Mouse (Mus musculus) left cerebral cortex, postnatal 4 days (tissue): ENCODE data around the gene F2rl2. TPM values are rescaled to one million over a fixed set of nuclear protein-coding genes. Genes with fewer than 3 reads are reported as not detected.

Experiments
- DNase-seq: peaks from one replicate; pipeline ENCODE4 v3.0.0-alpha.2; 2022
- intact Hi-C: fragments of 180-260 bp; cut with DNase I; formaldehyde crosslinking; loops from one replicate; pipeline ENCODE4 v1.15.1; 2025
- total RNA-seq, 2 experiments: library from RNA; stranded (reverse); gene quantifications; 2 replicates each; pipeline ENCODE4 v1.2.3; 2021

The F2rl2 gene
- total RNA-seq, 2 experiments from 2014 or later: 0.54 to 0.72 TPM

DNA sequence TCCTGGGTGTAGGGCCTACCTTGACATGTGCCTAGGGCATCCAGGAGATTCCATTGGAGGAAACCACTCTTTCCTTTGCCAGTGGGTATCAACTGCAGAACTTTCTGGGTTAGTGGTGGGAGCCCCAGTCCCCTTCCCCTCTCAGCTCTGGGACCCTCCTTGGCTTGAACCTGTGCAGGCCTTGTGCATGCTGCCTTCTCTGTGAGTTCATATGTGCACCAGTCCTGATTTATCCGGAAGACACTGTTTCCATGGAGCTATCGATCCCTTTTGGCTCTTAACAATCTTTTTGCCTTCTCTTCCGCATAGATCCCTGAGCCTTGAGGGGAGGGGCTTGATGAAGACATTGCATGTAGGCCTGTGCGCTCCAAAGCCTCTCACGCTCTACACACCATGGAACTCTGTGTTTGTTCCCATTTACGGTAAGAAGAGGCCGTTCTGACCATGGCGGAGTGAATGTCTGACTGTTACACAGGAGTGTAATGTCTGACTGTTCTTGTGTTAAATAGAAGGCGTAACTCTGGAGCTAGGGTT lies 466 bp upstream of the F2rl2 start:
- intact Hi-C loops: no loop called here
- no peak for DNase-seq

DNA sequence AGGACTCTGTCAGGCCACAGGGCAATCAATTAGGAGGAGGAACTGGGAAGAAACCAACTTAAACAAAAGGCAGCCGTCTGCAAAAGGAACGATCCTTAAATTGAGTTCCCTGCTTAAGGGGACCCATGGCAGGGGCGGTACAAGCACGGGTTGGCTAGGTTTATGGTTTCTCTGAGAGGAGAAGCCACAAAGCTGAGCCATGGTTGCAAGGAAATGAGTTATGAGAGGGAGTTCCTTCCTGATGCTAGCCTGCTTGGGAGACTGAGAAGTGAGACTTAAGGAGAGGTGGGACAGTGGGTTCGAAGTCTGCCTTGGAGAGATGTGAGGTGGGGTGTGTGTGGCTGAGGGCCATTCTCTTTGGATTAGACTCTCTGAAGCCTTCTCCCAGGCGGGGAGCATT lies 1.2 kb downstream of the F2rl2 start:
- DNase-seq: no peak
- intact Hi-C loops: no loop called here

- no peak for DNase-seq
- intact Hi-C loops: no loop called here
These were observed 6.7 kb downstream of the F2rl2 start for GRCm38 (mm10) chr13:95703376-95703775.

- DNase-seq: no peak
- intact Hi-C loops: no loop called here
These were observed 8.9 kb downstream of the F2rl2 start for GRCm38 (mm10) chr13:95705589-95705988.

GRCm38 (mm10) chr13:95712054-95712453 lies 15.4 kb downstream of the F2rl2 start:
- no peak for DNase-seq
- intact Hi-C loops: no loop called here

DNA sequence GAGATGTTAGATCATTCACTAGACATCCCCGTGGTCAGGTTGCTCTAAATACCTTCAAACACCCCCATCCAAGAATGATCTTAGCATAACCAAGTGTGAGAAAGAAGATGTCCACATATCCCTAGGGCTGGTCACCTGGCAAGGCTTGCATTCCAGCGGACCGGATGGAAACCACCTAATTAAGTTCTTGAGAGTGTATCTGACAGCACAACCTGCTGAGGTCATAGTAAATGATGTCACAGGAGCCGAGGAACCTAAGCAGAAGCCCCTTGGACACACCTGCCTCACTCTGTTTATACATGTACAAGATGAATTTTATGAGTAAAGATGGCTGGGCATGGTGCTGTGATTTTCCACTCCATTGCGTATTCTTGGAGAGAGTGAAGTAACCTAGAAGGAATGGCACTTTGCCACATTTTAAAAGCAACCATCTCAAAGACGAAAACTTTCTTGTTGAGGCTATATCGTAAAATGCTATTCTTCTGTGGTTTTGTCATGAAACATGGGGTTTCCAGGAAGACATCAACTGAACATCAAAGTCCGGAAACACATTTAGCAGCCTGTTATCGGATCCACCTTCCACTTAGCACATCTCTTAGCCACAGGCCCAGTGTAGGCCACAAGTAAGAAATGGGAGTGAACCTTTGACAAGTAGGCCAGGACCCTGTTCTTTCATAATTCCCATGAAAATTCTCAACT lies 16.1 kb downstream of the F2rl2 start:
- no peak for DNase-seq
- intact Hi-C loops: no loop called here

GRCm38 (mm10) chr13:95714271-95714975 lies 17.8 kb downstream of the F2rl2 start:
- peak; percentile 28 for DNase-seq
- intact Hi-C loops: no loop called here

DNA sequence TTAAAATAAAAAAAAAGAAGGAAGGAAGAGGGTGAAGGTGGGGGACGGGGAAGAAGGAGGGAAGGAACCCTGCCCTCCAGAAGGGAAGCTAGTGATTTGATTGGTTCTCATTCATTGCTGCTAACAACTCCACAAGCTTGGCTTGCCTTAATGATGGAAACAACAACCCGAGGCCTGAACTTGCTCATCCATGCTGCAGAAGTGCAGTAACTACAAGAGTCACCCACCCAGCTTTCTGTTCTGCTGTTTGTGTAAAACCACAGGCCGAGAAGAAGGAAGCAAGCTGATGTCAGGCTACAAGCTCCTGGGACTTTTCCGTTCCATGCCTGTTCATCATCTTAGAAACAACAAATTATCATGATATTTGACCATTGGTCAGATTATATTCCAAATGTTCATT lies 18.7 kb downstream of the F2rl2 start:
- no peak for DNase-seq
- intact Hi-C loops: no loop called here

DNA sequence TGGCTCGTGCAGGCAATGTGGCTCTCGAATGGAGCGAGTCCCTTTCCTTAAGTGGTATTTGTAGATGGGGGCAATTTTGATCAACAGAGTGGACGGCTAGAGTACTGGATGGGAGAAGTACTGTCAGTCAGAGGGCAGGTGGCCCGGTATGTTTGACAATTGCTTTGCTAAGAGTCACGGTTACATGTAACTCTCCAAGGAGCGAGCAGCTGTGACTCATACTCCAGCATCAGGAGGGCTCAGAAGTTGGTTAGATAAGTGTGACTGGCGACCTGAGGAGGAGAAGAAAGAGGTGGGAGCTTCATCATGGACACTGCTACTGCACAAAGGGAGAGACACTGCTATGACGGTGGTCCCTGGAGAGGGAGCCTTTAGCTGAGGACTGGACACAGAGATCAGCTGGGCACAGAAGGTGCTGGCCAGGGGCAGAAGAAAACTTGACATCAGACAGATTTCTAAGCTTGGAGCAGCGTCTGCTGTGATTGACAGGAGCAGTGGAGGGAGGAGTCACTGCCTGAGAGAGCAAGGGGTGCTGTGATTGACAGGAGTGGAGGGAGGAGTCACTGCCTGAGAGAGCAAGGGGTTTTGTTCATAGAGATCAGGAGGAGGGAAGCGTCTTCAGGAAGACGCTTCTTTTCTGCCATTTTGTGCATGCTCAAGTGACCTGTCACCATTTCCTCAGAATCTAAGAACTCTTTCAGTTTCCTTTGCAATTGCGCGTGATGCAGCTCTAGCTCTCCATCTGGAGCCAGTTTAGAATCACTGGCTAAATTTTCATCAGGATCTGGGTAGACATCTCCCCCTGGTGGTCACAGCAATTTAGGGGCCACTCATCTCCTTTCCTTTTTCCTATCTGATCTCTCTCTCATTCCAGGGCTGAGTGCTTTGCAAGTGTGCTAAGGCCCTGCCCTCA lies 22.9 kb downstream of the F2rl2 start:
- intact Hi-C loops: loop anchor here (5.0 kb wide), 1 partner anchor 157 kb away; no protein-coding TSS in a partner anchor
- peak; percentile 65 for DNase-seq

GRCm38 (mm10) chr13:95730491-95730890 lies 33.8 kb downstream of the F2rl2 start:
- intact Hi-C loops: loop anchor here (10.0 kb wide), 1 partner anchor 224 kb away; no protein-coding TSS in a partner anchor

DNA sequence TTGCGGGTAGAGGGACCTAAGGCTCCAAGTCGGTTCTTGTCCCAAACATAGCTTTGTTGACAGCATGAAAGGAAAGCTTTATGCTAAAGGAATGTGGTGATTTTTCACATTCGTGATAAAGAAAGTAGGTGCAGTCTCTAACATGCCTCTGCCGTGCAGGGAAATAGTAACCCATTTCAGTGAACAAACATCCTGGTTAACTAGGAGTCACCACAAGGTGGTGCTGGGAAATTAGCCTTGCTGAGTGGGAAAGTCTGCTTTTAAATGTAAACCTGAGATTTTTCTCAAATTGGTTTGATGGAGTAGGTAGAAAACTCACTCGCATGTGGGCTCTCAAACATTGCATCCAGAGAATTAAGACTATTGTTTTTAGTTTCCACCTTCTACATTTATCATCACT lies 43.0 kb downstream of the F2rl2 start:
- intact Hi-C loops: loop anchor here (5.0 to 10.0 kb wide), 2 partner anchors 153 to 215 kb away; partner anchors contain the start of gene Iqgap2
- DNase-seq: peak; percentile 24

More at GRCm38 (mm10) chr13:95730491-95730890, 33.8 kb downstream of the F2rl2 start:
- DNase-seq: no peak

GRCm38 (mm10) chr13:95741813-95742689 lies 45.4 kb downstream of the F2rl2 start:
- intact Hi-C loops: no loop called here
- no peak for DNase-seq

DNA sequence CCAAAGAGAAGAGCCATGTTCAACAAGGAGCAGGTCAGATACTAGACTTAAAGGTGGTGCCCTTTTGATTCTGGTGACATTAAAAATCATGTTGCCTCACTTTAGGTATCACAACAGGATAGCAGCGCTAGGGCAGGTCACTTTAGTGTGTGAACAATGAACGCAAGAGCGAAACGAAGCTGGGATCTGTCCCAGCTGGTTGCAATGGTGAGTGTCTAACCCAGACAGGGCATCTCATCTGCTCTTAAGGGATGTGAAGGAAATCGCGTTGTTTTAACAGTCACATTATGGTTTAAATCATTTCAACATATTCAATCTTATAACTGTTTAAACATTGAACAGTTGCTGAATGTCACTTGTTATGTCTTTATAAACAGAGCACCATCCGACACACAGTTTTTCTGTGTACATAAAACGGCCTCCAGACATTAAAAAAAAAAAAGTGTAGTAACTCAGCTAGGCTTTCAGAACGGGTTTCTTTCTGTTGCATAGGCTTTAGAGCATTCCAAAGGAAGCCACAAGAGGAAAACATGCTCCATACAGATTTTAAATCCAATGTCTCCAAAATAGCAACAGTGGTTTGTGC lies 46.3 kb downstream of the F2rl2 start:
- intact Hi-C loops: no loop called here

DNA sequence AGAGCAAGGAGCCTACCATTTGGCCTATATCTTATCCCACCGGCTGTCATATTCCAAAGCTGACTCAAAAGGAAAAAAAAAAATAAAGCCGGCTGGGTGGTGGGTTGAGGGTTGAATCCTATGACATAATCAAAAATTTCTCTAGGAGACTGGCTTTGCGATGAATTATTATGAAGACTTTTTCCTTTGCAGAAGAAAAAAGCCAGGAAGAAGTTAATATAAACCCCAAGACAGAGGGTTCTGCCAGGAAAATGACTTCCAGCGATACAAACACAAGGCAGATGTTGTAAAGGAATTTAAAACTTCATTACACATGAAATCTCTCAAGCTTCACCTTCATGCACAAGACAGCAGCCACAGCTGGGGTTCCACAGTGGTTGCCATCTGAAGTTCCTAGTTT lies 48.8 kb downstream of the F2rl2 start:
- intact Hi-C loops: no loop called here
- DNase-seq: no peak

More for the DNA sequence above, 46.3 kb downstream of the F2rl2 start:
- no peak for DNase-seq

- peak; percentile 65 for DNase-seq
- intact Hi-C loops: no loop called here
These were observed 49.9 kb downstream of the F2rl2 start for GRCm38 (mm10) chr13:95746509-95746908.

GRCm38 (mm10) chr13:95747101-95747500 lies 50.4 kb downstream of the F2rl2 start:
- intact Hi-C loops: no loop called here
- DNase-seq: no peak

DNA sequence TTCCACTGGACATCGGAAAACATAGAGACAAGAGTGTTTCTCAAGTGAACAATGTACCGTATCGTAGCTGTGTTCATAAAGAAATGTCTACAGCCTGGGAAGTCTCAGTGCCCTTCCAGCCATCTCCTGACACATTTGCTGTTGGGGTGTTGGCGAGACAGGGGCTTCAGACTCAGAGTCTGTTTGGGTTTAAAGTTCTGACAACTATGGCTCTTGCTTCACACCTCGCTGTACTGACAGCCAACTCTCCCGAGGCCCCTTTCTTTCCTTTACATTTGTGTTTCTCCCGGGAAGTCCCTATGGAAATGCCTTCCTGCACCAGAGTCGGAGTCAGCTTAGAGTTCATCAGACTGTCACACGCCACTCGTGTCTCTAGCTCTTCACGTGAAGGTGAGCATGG lies 50.9 kb downstream of the F2rl2 start:
- intact Hi-C loops: no loop called here

More for the DNA sequence above, 50.9 kb downstream of the F2rl2 start:
- no peak for DNase-seq
